Mouse (Mus musculus) right cerebral cortex, postnatal 4 days (tissue): Measurements from ENCODE around the gene Clasp1.

Experiments used
- DNase-seq: peaks from one replicate; pipeline ENCODE4 v3.0.0-alpha.2; 2022

The Clasp1 gene

DNA sequence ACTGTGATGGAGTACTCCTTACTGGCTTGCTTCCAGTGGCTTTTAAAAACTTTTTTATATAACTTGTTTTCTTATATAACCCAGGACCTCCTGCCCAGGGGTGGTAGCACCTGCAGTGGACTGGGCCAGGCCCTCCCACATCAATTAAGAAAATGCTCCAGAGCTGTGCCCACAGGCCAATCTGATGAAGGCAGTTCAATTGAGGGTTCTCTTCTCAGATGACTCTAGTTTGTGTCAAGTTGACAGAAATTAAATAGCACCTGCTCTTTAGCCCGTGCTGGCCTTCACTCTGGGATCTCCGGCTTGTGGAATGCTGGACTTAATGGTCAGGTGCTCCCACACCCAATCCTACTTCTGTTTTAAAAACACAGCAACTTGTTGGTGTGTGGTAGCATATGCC lies 112.8 kb downstream of the Clasp1 start:
- DNase-seq, result no peak

DNA sequence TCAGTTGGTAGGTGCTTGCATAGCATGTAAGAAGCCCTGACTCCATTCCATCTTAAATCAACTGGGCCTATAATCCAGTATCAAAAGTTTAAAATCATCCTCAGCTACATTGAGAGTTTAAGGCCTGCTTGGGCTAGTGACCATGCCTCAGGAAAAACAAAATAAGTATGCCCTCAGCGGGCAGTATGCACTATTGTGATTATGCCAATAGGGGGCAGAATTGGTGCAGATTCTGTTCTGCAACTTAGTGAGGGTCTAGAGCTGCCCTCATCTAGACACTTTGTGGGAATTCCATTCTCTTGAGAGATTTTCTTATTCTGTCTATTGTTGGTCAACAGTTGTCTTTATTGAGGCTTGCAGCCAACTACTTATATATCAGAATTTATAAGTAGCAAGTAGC lies 116.9 kb downstream of the Clasp1 start:
- no peak for DNase-seq

DNA sequence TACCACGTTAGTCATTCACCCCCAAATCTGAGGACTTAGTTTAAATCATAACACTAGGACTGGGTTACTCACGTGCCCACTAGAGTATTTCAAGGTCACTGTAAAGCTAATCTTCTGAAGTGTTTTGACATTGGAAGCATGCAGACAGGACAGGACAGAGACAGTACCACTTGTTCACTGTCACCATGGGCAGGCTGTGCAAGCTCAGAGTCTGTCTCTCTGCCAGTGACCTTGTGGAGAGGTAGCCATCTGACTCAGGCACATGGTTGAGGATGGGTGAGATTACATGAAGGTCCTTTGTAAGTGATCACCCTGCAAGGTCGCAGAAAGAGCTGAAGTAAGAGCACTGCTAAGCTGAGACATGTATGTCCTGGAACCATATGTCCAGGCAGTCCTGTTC lies 122.1 kb downstream of the Clasp1 start:
- no peak for DNase-seq

DNA sequence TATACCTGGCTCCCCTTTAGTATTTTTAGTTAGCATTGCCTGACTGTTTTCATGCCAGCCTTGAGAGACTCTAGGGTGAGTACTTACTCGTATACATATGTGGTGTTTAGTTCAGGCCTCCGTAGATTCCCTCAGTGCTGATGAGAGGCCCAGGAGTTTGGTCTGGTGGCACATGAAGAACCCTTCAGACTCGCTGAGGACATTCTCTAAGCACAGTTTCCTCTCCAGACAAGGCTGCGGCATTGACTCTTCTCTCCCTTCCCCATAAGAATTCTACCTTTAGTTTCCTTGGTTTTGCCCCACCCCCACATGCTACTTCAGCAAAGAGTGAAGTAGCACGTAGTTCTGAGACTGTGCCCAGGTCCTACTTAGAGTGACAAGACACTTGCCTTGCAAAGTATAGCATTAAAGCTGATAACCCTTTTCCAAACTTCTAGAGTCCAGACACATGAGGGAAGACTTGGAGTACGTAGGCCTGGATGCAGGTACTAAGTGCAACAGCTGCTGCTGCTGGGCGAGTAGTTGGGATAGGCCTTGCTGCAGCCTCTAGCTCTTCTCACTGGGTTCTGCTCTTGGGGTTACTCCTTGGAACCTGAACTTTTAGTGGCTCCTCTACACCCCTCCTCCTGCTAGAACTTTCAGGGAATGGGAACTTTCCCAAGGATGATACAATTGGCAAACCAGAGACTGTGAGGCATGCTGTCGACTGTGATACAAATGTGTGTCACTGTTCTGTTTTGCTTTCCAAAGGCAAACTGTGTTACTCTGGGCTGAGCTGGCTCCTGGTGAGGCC lies 123.1 kb downstream of the Clasp1 start:
- no peak for DNase-seq

DNA sequence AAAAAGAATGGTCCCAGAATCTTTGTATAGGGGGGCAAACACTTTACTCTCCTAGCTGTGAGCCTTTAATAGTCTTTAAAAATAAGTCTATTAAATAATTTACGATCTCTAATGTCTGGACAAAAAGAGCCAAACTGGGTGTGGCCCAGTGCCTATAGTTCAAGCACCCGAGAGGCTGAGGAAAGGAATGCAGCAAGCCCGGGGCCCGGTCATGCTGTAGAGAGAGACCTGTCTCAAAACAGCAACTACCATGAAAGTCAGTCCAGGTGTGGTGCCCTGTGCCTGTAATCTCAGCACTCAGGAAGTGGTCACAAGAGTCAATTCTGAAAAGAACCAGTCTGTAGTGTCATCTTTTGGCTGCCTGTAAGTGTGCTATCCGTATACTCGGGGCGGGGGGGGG lies 127.4 kb downstream of the Clasp1 start:
- no peak for DNase-seq

DNA sequence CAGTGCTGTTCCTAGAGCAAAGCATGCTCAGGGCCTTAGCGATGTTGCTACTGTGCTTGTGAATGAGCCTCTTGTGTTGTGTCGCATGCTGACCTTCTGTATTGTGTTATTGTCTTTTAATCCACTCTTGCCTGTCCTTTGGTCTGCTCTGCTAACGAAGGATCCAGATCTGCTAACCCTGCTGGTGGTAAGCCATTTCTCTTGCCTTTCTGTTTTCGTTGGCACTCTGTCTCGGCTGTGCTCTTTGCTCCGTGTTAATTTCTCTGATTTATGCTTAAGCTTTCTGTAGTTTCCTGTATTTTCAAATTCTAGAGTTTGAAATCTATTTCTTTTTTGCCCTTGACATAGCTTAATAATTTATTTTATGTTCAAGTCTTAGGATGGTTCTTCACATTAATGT lies 134.3 kb downstream of the Clasp1 start:
- DNase-seq, result no peak

DNA sequence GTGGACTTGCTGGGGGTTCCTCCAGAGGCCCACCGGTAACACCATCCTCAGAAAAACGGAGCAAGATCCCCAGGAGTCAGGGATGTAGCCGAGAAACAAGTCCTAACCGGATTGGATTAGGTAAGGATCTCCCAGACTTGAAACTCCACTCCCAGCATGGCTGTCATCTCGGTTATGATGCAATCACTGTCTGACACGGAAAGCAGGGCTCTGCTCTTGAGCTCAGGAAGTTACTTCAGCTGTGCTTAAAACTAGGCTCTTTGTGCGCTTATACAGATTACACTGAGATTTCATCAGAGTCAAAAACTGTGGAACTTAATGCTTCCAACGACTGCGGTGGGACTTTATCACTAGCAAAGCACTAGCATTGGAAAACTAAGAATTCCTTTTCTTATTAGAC lies 136.5 kb downstream of the Clasp1 start:
- DNase-seq, result no peak

DNA sequence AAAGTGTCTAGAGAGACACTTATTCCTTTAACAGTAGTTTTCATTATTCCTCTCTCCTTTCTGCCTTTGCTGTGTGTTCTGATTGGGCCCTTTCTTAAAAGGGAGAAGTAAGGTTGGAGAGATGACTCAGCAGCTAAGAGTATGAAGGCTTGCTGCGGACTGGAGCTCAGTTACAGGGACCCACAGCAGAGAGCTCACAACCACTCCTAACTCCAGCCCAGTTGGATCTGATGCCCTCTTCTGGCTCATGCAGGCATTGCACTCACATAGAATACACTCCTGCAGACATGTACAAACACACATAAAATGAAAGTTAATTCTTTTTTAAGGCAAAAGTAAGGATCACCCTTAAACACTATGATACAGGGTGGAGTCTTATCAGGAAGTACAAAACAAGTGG lies 140.4 kb downstream of the Clasp1 start:
- no peak for DNase-seq

- DNase-seq, result no peak
Observed at GRCm38 (mm10) chr1:118531259-118531658, 142.4 kb downstream of the Clasp1 start.

GRCm38 (mm10) chr1:118536021-118536420 lies 147.2 kb downstream of the Clasp1 start:
- no peak for DNase-seq

DNA sequence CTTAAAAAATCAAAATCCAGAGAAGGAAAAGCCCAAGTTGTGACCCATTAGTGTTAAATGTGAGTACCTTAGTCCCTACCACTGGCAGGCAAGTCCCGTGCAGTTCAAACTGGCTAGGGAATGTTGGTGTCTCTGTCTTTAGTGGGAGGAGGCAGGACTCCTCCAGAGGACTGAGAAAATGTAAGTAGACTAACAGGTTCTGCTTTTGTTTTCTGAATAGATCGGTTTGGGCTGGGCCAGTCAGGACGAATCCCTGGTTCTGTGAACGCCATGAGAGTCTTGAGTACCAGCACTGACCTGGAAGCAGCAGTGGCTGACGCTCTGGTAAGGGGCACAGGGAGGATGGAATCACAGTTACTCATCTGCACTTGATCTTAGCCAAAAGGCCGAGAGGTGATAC lies 150.2 kb downstream of the Clasp1 start:
- no peak for DNase-seq

DNA sequence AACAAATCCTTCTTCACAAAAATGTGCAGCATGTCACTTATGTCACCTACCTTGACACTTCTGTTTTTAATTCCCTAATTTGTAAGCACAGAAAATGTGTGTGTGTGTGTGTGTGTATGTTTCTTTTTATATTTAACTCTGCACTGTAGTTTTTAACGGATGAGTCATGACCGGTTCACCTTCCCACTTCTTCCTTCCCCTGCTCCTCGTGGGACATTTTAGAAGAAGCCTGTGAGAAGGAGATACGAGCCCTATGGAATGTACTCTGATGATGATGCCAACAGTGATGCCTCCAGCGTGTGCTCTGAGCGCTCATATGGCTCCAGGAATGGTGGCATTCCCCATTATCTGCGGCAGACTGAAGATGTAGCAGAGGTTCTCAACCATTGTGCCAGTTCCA lies 154.0 kb downstream of the Clasp1 start:
- DNase-seq, result no peak

DNA sequence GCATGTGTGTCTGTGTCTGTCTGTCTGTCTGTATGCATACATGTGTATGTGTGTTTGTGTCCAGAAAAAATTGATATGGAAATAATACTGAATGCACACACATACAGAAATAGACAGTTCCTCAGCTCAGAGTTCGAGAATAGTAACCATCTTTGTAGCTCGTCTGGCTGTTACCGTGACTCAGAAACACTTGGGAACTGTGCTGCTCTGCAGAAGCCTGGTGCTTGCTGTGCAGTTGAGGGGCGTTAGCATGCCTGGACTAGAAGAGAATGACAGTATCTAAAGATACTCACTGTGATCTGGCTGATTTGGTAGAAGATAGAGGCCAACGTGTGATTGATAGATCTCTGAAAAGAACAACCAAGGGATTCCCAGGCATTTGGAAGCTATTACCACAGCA lies 159.9 kb downstream of the Clasp1 start:
- DNase-seq, result no peak

DNA sequence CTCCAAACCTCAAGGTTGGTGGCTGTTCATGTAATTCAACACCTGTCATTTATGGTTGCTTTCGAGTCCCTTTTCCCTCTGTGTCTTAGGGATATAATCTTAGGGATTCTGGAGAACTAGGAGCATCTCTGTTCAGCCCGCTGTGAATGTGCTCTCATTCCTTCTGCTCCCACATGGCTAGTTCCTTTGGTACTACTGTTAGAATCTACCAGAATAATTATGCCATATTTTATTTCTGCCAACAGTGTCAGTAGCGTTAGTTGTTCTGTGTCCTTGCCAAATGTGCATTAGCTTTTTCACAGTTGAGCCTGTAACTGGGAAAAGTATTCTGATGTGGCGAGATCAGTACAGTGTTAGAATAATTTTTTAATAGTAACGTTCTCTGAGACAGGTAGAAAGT lies 162.3 kb downstream of the Clasp1 start:
- DNase-seq, result no peak

DNA sequence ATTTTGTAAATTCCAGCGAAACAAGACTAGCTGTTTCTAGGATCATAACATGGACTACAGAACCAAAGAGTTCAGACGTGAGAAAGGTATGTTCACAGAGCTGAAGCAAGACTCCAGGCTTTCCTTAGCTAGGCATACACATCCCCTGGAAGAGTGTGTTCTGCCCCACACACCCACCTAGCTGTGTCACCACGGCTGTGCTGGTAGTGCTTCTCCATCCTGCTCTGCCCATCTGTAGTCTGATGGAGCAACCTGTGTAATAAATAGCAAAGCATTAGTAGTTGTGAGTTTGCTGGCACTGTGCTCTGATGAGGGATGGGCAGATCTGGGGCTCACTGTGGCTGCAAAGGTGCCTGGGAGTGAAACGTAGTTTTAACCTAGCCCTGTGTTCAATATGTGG lies 163.2 kb downstream of the Clasp1 start:
- DNase-seq, result no peak

GRCm38 (mm10) chr1:118553045-118553444 lies 164.2 kb downstream of the Clasp1 start:
- DNase-seq, result no peak

DNA sequence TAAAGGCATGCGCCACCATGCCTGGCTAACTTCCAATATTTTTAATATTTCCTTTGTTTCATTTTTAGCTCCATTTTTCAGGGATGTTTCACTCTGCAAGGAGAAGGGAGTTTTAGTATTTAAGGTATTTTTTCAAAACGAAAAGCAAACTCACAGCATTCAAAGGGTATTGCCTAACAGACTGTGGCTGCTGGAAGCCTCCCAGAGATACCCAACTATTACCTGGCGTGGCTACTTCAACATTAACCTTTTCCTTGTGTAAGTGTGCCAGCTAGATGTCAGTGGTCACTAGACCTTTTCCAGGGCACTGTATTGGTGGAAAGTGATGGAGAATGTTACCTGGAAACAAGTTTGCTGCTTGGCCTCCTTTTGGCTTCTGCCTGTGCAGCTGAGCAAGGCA lies 164.6 kb downstream of the Clasp1 start:
- no peak for DNase-seq

- DNase-seq, result no peak
Observed at GRCm38 (mm10) chr1:118554961-118555360, 166.1 kb downstream of the Clasp1 start.

- DNase-seq, result no peak
Observed at GRCm38 (mm10) chr1:118559716-118560115, 170.9 kb downstream of the Clasp1 start.

GRCm38 (mm10) chr1:118564561-118564960 lies 175.7 kb downstream of the Clasp1 start:
- DNase-seq, result no peak

GRCm38 (mm10) chr1:118567659-118568058 lies 178.8 kb downstream of the Clasp1 start:
- DNase-seq, result no peak

DNA sequence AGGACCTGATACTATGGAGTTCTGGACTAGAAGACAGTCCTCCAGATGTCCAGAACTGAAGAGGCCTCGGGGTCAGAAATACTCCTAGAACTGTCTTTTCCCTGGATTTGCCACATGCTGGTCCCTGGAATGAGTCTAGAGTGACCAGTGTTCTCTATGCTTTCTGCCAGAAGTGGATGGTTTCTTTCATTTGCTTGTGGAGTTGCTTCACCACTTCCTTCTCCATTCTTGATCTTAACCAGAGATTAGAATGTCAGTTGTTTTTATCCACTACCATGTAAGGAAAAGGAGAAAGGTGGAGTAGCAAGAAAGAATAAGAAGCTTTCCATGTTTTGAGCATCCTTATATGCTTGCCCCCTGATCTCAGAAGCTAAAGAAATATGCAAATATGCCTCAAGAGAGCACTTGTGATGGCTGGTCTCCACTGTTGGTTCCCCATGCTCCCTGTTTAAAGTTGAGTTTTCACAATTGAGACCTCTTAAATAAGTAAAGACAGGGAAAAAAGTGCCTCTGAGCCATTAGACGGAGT lies 191.4 kb downstream of the Clasp1 start:
- no peak for DNase-seq

- no peak for DNase-seq
Observed at GRCm38 (mm10) chr1:118581179-118581578, 192.3 kb downstream of the Clasp1 start.

GRCm38 (mm10) chr1:118589721-118590120 lies 200.9 kb downstream of the Clasp1 start:
- DNase-seq, result no peak

DNA sequence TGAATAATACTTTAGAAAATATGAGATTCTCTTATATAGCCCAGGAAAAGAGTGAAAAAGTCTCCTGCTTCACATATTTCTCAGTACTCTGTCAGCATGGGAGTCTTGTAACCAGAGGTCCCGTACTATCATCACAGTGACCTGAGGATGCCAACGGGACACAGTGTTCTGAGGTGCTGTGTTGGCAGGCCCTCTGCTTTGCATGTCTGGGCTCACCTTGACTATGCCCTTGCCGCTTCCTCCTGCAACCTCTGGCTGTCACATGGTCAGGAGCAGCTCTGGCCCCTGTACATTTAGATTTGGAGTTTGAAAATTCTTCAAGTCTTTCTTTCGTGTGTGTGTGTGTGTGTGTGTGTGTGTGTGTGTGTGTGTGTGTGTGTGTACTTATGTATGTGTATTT lies 204.1 kb downstream of the Clasp1 start:
- DNase-seq, result no peak
